ENCODE assay signal across 10 mouse cellular contexts in the genomic region with DNA sequence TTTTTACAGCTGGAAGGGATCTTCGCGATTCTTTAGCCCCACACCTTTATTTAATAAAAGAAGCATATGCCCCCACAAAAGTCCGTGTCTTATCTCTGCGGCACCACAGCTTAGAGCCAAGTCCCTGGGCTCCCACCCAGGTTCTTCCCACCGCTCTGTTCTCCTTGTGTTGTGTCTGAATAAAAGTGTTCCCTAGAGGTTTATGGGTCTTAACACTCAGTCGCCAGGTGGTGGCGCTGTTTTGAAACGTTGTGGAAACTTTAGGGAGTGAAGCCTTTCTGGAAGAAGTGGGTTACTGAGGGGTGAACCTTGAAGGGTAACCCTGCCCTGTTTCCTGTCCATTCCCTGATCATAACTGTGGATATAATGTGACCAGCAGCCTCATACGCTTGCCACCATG.
DNase-seq lines count a peak whose midpoint lies in the region; ATAC-seq and TF ChIP-seq lines count a peak whose summit lies in the region.
"Had no signal": no experiment of that assay in that cellular context is flagged by ENCODE, and none has a peak within 500 bp of the region (broad histone marks: within the 10 kb centered on the region; RNA-seq: fewer than 3 reads in every experiment).

No protein-coding gene starts in this region.

- H3K4me1 ChIP-seq in forebrain, embryonic 10.5 days, result peaks cover 7% of the 10 kb centered on the region
- H3K4me1 ChIP-seq in forebrain, embryonic 12.5 days, result no peaks in the 10 kb centered on the region
- no peaks in the 10 kb centered on the region for H3K4me1 ChIP-seq in liver, adult 2 months (ENCODE audit: control insufficient read depth, insufficient read depth, low read length)
- no peaks in the 10 kb centered on the region for H3K4me1 ChIP-seq in liver, embryonic 12.5 days
- no peaks in the 10 kb centered on the region for H3K4me1 ChIP-seq in cortical plate, adult 2 months (ENCODE audit: control insufficient read depth, insufficient read depth, low read length)
- H3K4me1 ChIP-seq: lung, embryonic 15.5 days; stomach, embryonic 15.5 days had no signal

- no peaks in the 10 kb centered on the region for H3K36me3 ChIP-seq in forebrain, embryonic 10.5 days (replicated peaks)
- no peaks in the 10 kb centered on the region for H3K36me3 ChIP-seq in forebrain, embryonic 12.5 days (replicated peaks)
- no peaks in the 10 kb centered on the region for H3K36me3 ChIP-seq in liver, adult 2 months (ENCODE audit: control insufficient read depth, insufficient read depth, low read length)
- H3K36me3 ChIP-seq in liver, embryonic 12.5 days, result no peaks in the 10 kb centered on the region
- H3K36me3 ChIP-seq: lung, embryonic 15.5 days; stomach, embryonic 15.5 days had no signal

- H3K27me3 ChIP-seq in forebrain, embryonic 10.5 days (ENCODE audit: poor library complexity, severe bottlenecking), result peaks cover 22% of the 10 kb centered on the region; the same call in 1 of the 2 replicates
- H3K27me3 ChIP-seq in forebrain, embryonic 12.5 days, result peaks cover 9% of the 10 kb centered on the region; the same call in 1 of the 2 replicates
- H3K27me3 ChIP-seq in liver, adult 2 months (ENCODE audit: control insufficient read depth, insufficient read depth, low read length), result no peaks in the 10 kb centered on the region
- H3K27me3 ChIP-seq in liver, embryonic 12.5 days (replicated peaks), result no peaks in the 10 kb centered on the region
- H3K27me3 ChIP-seq: lung, embryonic 15.5 days; stomach, embryonic 15.5 days had no signal

- no peak overlapping the region for H3K9ac ChIP-seq in forebrain, embryonic 12.5 days
- H3K9ac ChIP-seq in liver, adult 2 months (ENCODE audit: low read depth, low read length), result no peak overlapping the region
- no peak overlapping the region for H3K9ac ChIP-seq in liver, embryonic 12.5 days
- H3K9ac ChIP-seq: lung, embryonic 15.5 days; stomach, embryonic 15.5 days had no signal

- 41% methylated on average over 9 of the region's 9 CpGs for WGBS in forebrain, embryonic 10.5 days
- WGBS in forebrain, embryonic 12.5 days, result 36% methylated on average over 9 of the region's 9 CpGs
- WGBS in liver, adult 2 months, result 47% methylated on average over 9 of the region's 9 CpGs
- WGBS in liver, embryonic 12.5 days (ENCODE audit: insufficient replicate concordance), result 37% methylated on average over 9 of the region's 9 CpGs

- H3K27ac ChIP-seq in forebrain, embryonic 10.5 days, result no peak overlapping the region
- no peak overlapping the region for H3K27ac ChIP-seq in forebrain, embryonic 12.5 days
- H3K27ac ChIP-seq in liver, adult 2 months (replicated peaks; ENCODE audit: insufficient read depth, low read depth, low read length), result no peak overlapping the region
- H3K27ac ChIP-seq in liver, embryonic 12.5 days, result no peak overlapping the region
- H3K27ac ChIP-seq in cortical plate, adult 2 months (ENCODE audit: insufficient read depth, low read length), result no peak overlapping the region
- H3K27ac ChIP-seq: lung, embryonic 15.5 days; stomach, embryonic 15.5 days had no signal

- no peaks in the 10 kb centered on the region for H3K79me2 ChIP-seq in liver, adult 2 months (ENCODE audit: control insufficient read depth, insufficient read depth, low read length)

- no peak overlapping the region for H3K4me2 ChIP-seq in forebrain, embryonic 12.5 days
- H3K4me2 ChIP-seq in liver, embryonic 12.5 days, result no peak overlapping the region
- H3K4me2 ChIP-seq: lung, embryonic 15.5 days; stomach, embryonic 15.5 days had no signal

- TF ChIP-seq POLR2A in liver, adult 2 months (IDR thresholded peaks at IDR 0.05; ENCODE audit: extremely low read depth, insufficient read depth, low read length), result no peak
- TF ChIP-seq POLR2A in cortical plate, adult 2 months (IDR thresholded peaks at IDR 0.05; ENCODE audit: extremely low read depth, insufficient read depth, low read length), result no peak

- H3K4me3 ChIP-seq in forebrain, embryonic 10.5 days, result no peak overlapping the region
- H3K4me3 ChIP-seq in forebrain, embryonic 12.5 days (replicated peaks), result no peak overlapping the region
- H3K4me3 ChIP-seq in liver, adult 2 months (ENCODE audit: insufficient read depth, low read depth, low read length), result no peak overlapping the region
- no peak overlapping the region for H3K4me3 ChIP-seq in liver, embryonic 12.5 days
- H3K4me3 ChIP-seq in cortical plate, adult 2 months (ENCODE audit: insufficient read depth, low read length), result no peak overlapping the region
- H3K4me3 ChIP-seq: lung, embryonic 15.5 days; stomach, embryonic 15.5 days had no signal

- DNase-seq in forebrain, embryonic 10.5 days (ENCODE audit: extremely low spot score, low spot score), result peak; percentile 40
- no peak for DNase-seq in liver, adult 2 months (ENCODE audit: extremely low read depth, low read depth, low spot score)
- peak; percentile 11 to 20 for DNase-seq in layer of hippocampus, adult 8-10 months (ENCODE audit: low spot score in 2 of 2)
- peak; percentile 66 for DNase-seq in right cerebral cortex, postnatal 14 days

- ATAC-seq in forebrain, embryonic 12.5 days (ENCODE audit: low FRiP score), result no peak
- ATAC-seq in liver, embryonic 12.5 days, result no peak
- ATAC-seq in erythroid progenitor cell, adult 5-6 weeks (replicated peaks; ENCODE audit: low FRiP score, poor library complexity, severe bottlenecking), result no peak

- H3K9me3 ChIP-seq in forebrain, embryonic 10.5 days, result no peaks in the 10 kb centered on the region
- H3K9me3 ChIP-seq in forebrain, embryonic 12.5 days, result no peaks in the 10 kb centered on the region
- peaks cover 8% of the 10 kb centered on the region; the same call in 1 of the 2 replicates for H3K9me3 ChIP-seq in liver, embryonic 12.5 days (replicated peaks)
- H3K9me3 ChIP-seq: lung, embryonic 15.5 days; stomach, embryonic 15.5 days had no signal

- 0 out of 2 replicates have a peak, but pooled peaks have one; percentile 9 for TF ChIP-seq CTCF in liver, adult 2 months (IDR thresholded peaks at IDR 0.05; ENCODE audit: low read depth, low read length)
- peak; percentile 34; the same call in 1 of the 2 replicates for TF ChIP-seq CTCF in cortical plate, adult 2 months (IDR thresholded peaks at IDR 0.05; ENCODE audit: extremely low read depth, insufficient read depth, low read length)
